Mouse (Mus musculus) retina, postnatal 7 days (tissue): ENCODE results near the gene Pbrm1.

Source experiments
- DNase-seq: peaks from one replicate; pipeline ENCODE4 v3.0.0-alpha.2; 2012; ENCODE audit warnings: low read depth, low spot score

The Pbrm1 gene

DNA sequence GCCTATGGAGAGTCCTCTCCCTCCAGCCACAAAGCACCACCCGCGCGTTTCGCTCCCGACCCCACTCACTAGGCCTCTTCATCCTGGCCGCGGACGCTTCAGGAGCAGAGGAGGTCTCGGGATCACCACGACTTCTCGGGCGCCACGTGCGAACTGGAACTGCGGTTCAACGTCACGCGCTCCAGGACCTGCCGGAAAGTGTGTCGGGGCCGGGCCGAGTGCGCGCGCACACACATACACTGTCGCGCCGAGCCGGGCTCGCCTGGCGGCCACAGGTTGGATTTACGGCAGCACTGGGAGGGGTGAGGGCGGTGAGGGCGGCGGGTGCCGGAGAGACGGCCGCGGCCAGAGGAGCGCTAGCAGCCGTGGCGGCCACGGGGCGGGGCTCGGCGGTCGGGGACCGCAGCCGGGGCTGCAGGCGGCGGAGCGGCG is at the start of gene Pbrm1, which contains the start of gene Gnl3:
Gene Pbrm1, plus strand, starts transcription at position 279 of the 432 bp plus-strand sequence.
Gene Gnl3, minus strand, starts transcription at position 293 of the 432 bp plus-strand sequence.
- peak; percentile 90 for DNase-seq

DNA sequence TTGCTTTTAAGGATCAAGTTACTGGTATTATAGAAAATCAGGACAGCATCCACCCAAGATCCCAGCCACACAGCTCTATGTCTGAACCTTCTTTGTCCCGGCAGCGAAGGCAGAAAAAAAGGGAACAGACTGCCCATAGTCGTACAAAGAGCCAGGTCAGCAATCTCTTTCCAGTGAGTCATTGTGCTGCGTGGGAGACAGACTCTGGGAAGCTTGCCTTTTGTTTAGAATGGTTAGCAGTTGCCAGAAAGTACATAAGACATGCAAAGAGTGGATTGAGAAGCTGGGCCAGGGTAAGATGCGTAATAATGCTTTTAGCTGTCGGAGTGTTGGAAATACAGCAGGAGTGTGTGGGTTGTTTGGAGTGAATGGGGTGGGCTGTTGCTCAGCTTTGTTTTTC is 44.7 kb upstream of the Pbrm1 start:
- no peak for DNase-seq

DNA sequence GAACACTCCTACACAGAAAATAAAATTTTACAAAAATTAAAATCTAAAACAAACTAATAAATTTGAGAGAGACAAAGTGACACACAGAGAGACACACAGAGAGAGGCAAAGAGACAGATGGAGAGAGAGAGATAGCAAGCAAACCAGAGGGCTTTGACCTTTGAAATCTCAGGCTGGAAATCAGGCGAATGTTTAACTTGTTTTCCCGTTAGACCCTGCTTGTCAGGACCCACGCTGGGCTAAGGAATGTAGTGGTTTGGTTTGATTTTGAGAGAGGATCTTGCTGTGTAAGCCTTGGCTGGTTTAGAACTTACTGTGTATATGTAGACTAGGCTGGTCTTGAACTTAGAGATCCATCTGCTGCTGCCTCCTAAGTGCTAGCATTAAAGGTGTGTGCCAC is 42.7 kb upstream of the Pbrm1 start:
- DNase-seq = no peak

DNA sequence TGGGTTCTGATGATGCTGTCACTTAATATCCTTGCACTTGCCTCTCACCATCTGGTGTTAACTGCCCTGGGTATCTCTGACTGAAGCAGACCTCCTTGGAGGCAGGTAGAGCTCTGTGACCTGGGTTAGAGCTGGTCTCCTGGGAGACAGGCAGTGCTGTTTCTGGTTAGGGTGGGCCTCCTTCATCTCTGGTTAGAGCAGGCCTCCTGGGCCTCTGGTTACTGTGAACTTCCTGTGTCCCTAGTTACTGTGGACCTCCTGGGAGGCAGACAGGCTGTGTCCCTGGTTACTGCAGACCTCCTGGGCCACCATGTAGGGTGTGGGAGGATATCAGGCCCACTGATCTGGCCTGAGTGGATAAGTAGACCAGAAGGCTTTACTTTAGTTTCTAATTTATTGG is 22.5 kb upstream of the Pbrm1 start:
- no peak for DNase-seq

DNA sequence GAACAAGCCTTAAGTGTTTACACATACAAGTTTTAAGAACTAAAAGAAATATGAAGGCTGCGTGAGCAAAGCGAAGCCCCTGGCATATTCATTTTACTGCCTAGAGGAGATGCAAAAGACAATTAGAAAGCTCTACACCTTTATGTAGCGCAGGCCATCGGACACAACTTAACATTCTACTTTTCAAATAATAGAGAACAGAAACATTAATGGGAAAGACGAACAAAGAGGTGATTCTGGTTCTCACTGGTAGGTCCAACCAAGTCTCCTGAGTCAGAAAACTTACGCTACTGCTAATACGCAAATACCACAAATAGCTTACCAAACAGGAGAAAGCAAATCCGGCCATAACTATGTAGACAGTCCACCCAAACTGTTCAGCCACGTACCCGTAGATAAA is 18.6 kb upstream of the Pbrm1 start:
- no peak for DNase-seq

DNA sequence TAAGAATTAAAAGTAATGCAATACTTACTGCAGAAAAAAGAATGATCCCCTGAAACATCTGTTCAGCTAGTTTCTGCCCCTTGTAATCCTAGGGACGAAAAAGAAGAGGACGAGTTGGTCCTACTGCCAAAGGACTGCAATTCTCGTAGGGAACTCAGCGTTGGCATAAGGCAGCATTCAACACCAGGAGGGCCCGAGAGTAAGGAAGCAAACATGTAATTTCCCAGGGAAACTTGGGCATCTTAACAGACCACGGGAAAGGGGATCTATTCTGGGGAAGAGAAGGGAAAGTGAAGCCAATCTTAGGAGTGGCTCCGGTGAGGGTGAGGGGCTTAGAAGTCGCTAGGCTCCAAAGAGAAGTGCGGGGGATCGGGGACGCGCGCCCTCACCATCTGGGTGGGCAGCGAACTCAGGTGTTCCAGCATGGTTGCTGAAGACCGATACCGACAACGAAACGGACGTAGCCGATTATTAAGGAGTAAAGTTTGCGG is 18.1 kb upstream of the Pbrm1 start:
- no peak for DNase-seq

DNA sequence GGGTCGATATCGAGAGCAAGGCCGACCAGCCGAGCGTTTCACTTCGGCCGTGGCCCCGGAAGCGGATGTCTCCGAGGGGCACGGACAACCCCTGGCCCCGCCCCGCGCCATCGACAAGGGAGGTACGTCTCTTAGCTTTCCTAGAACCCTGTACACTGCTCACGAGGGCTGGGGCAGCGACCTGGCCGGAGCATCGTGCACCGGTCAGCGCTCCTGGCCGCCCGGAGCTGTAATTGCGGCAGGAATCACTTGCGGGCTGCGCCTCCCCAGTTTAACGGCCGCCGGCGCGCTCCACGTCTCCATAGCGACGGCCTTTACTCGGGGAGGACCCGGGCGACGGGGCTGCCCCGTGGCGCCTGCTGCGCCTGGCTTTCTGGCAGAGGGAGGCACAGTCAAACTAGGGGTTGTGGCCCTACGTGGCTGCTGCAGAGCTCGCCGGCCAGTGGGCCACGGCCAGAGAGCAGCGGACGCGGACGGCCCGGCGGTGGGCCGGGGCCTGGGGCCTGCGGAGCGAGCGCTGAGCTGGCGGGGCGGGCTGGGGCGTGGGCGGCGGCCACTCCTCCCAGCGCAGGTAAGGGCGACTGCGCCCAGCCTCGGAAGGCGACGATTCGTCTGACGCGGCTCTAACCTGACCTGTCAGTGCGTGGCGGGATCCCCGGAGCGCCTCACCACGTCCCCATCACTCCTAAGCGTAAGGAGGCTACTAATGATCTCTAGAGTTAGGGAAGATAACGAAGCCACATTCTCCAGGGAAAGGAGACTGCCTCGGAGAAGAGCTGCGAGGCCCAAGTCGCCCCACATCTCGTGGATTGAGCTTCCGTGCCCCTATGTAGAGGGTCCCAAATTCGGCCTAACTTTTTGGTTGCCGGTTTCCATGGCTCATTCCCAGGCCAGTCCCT is 17.4 kb upstream of the Pbrm1 start, which contains the start of the genes Glt8d1 and Spcs1:
Gene Glt8d1, plus strand, starts transcription at position 94 of the 899 bp plus-strand sequence.
Gene Spcs1, minus strand, starts transcription at position 366 of the 899 bp plus-strand sequence.
- DNase-seq = peak; percentile 65

DNA sequence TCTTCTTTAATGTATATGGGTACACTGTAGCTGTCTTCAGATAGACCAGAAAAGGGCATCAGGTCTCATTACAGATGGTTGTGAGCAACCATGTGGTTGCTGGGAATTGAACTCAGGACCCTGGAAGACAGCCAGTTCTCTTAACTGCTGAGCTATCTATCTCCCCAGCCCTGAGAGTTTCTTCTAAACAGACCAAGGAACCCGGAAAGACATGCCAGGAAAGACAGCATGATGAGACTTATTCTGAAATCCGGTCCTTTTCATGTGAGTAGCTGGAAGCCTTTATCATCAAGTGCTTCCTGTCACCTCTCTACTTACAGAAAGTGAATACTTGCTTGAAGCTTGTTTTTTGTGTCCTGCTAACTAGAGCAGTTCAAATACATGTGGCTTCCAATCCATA is 14.4 kb upstream of the Pbrm1 start:
- DNase-seq = no peak

DNA sequence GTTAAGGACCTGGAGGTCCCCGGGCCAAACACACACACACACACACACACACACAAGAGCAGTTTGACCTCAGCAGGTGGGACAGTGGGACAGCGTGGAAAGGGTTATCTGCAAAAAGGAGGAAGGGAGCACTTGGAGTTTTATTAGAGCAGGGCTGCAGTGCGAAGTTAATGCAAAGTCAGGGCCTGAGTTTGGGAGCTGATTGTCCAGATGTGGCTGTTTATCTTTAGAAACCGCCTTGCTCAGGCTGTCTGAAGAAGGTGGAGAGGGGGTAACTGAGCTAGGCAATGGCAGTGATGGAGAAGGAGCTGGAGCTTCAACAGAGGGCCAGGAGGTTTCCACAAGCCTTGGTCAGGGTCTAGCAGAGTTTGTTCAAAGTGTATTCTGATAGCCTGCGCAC is 12.2 kb upstream of the Pbrm1 start:
- no peak for DNase-seq

DNA sequence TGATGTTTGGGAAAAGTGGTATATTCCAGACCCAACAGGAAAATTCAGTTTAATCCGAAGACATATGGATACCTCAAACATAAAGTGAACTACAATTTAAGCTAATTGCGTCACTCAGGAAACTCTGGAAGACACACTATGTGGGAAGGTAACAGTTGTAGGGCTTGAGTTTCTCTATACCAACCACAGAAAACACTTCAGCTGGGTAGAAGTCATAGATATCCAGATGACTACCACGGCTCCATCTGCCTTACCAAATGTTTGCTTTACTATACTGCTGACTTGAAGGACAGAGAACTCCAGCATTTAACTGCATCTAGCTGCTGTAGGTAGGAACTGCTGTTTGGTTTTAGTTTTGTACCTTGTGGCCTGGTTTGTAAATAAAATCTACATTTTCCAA is 7.3 kb upstream of the Pbrm1 start:
- no peak for DNase-seq

DNA sequence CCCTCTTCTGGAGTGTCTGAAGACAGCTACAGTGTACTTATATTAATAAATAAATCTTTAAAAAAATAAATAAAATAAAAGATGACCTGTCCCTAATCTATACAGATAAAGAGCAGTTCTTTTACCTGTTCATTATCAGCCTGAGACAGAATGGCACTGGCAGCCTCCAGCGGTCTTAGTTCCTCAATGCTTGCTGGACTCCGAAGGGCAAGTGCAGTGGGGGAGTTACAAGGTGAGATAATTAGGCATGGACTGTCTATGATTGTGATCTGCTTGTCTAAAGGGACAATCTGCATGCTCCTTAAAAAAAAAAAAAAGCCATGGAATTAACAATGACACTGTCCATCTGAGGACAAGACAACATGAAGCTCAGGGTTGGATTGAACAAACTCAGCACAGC is 5.0 kb upstream of the Pbrm1 start:
- DNase-seq = no peak

DNA sequence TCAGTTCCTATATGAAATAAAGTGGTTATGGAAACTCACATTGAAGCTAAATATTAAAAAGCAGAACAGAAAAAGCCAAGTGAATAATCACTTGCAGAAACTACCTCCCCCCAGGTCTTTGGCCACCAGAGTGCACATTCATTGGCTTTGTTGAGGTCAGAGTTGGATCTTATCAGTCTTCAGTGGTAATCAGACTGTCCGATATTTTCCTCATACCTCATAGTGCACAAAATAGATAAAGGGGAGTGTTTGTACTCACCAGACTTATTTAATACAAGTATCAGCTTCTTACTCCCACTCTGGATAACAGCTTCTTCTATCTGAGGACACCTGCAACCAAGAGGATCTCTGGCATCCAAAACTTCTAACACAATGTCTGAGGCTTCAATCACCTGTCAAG is 2.9 kb upstream of the Pbrm1 start:
- DNase-seq = no peak

DNA sequence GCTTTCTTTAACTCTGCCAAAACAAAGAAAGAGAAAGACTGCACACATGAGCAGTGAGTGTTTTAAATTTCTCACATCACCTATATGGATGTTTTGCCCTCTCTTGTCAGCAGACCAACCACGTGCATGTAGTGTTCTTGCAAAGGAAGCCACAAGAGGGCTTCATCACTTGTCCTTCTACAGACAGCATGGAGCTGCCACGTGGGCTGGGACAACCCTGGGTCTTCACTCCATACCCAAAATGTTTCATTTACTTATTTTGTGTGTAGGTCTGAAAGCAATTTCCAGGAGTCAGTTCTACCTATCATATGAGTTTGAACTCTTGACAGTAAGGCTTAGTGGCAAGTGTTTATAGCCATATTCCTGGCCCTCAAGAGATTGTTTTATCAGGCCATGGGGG is 1.1 kb upstream of the Pbrm1 start:
- no peak for DNase-seq

DNA sequence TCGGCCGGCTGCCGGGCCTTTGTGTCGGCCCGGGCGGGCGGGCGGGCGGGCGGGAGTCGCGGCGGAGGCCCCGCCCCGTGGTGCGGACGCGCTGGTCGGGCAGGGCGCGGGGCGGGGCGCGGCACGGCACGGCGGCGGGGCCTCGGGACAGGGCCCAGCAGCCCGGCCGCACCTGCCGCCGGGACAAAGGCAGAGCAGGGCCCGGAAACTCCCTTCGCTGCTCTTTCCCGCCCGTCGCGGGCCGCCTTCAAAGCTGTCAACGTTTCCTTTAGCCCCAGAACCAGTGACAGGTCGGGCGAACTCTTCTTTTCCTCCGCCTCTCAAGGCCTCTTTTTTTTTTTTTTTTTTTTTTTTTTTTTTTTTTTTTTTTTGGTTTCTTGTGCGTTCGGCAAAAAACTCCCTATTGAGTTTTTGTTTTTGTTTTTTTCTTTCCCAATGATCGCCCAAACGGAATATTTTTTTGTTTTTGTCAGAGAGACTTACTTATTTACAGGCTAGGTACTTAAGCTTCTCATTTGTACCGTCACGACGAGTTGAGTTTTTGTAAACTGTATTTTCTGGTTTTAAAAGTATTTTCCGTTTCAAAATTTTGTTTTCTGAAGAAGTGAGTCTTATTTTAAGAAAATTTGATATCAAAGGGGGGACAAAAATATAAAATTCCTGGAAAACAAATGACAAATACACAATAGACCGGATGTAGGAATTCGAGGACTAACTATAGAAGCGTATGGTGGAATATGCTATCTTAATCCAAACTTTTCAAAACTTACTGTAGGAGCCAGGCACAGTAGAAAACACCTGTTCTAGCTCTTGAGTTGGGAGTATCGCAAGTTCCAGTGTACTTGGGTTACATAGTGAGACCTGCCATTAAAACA is 630 bp downstream of the Pbrm1 start:
- peak; percentile 53 for DNase-seq

DNA sequence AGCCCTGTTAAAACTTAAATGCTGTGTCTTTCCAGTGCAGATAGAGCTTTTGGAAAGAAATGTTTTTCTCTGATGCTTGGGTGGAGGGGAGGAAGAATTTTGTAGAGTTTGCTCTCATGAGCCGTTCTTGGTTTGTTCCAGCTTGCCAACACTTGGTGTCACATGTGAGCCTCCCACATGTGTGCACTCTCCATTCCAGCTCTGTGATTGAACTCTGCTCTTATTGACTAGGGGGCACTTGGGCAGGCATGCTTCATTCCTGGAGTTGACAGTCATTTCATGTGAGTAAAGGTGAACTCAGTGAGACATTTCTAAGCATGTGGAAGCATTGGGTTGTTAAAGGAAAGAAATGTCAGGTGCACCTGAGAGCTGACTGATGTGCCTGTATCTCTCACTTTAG is 3.6 kb downstream of the Pbrm1 start:
- no peak for DNase-seq

DNA sequence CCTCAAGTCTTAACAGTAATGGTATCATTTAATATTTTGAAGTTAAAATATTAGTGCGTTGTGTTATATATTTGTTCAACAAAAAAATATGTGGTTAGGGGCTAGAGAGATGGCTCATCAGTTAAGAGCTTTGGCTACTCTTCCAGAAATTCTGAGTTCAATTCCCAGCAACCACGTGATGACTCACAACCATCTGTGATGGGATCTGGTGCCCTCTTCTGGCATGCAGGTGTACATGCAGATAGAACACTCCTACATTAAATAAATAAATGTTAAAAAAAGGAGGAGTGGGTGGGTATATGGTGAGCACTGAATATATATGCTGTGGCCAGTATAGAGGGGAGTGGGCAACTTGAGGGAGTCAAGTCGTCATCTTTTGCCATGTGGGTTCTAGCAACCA is 6.8 kb downstream of the Pbrm1 start:
- no peak for DNase-seq

DNA sequence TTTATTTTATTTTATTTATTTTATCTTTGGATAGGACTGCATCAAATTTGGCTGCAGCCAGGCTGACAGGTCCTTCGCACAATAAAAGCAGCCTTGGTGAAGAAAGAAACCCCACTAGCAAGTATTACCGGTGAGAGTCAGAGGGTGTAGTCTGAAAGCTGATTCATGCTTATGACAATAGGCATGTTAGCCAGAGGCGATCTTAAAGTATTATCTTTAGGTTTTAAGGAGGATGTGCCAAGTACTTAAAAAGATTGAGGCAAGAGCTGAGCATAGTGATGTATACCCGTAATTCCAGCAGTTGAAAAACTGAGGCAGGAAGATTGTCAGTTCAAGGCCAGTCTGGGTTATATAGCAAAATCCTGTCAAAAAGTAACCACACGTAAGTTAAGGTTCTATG is 26.4 kb downstream of the Pbrm1 start:
- no peak for DNase-seq

DNA sequence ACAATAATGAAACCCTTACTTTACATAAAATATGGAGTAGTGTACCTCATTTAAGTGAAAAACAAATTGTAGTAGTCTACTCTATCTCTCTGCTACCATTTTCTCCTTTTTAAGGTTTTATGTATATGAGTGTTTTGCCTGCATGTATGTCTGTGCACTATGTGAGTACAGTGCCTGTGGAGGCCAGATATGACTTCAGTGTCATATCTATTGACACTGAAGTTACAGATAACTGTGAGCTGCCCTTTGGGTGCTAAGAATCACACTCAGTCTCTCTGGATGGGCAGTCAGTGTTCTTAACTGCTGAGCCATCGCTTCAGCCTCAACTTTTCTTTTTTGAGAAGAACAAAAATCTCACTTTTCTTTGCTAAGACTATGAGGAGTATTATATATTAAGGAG is 26.9 kb downstream of the Pbrm1 start:
- no peak for DNase-seq

DNA sequence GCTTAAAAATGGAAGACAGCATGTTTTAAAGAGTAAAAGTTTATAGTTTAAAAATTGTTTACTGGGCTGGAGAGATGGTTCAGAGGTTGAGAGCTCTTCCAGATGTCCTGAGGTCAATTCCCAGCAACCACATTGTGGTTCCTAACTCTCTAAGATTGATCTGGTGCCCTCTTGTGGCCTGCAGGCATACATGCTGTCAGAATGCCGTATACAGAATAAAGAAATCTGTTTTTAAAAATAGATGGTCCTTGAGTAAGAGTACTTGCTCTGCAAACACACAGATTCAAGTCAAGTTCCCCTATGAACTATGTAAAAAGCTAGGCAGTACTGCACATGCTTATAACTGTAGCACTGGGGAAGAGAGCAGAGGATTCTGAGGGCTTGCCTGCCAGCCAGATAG is 43.3 kb downstream of the Pbrm1 start:
- DNase-seq = no peak

DNA sequence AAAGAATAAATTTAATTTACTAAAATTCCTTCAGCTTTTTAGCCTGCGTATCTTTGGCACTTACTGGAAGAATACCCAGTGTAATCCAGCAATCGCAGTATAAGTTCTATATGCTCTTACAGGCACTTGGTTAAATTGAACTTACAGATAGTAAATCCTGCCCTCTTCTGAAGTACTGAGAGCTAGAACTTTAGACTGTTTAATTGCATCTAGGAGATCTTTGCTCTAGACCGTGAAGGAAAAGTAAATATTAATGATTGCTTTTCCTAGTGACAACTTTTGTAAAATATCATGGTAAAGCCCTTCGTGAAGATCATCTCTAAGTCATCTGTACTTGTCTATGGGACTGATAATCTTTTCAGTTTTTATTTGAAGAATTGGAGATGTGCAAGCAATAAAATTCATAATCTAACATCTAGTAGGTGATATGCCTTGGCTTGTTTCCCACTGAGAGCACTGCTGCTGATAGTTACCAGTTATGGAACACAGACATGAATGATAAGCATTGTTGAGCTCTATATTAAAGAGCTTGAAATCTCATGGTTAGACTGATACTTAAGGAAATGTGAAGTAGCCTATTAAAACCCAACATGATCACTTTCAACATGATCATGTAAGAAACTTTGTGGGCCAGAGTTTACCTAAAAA is 50.3 kb downstream of the Pbrm1 start:
- DNase-seq = no peak

DNA sequence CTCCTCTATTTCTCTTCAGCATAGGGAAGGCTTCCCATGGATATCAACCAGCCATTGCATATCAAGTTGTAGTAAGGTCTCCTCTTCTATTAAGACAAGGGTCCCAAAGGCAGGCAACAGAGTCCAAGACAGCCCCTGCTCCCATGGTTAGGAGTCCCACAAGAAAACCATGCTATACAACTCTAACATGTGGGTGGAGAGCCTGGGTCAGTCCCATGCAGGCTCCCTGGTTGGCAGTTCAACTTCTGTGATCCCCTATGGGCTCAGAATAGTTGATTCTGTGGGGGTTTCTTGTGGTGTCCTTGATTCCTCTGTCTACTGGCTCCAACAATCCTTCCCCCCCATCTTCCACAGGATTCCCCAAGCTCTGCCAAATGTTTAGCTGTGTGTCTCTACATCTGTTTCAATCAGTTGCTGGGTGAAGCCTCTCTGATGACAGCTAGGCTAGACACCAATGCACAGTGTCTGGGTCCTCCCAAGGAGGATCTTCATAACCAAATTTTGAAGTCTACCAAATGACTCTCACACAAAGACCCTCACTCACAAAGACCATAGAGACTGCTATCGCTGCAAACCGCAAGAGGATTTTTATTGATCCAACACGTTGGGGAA is 59.8 kb downstream of the Pbrm1 start:
- DNase-seq = no peak
